Comparison of ENCODE assay signal across 28 mouse cellular contexts in genomic region chr2:96876062-96876461, GRCm38 (mm10).
DNase-seq lines count a peak whose midpoint lies in the region; ATAC-seq and TF ChIP-seq lines count a peak whose summit lies in the region.
"Had no signal": no experiment of that assay in that cellular context is flagged by ENCODE, and none has a peak within 500 bp of the region (broad histone marks: within the 10 kb centered on the region; RNA-seq: fewer than 3 reads in every experiment).

No protein-coding gene starts in this region.

- no peak overlapping the region for H3K9ac ChIP-seq in forebrain, postnatal 0 days
- no peak overlapping the region for H3K9ac ChIP-seq in forebrain, embryonic 13.5 days
- H3K9ac ChIP-seq: embryonic facial prominence, embryonic 15.5 days; heart, embryonic 12.5 days; hindbrain, embryonic 14.5 days; liver, embryonic 14.5 days; lung, embryonic 14.5 days; neural tube, embryonic 13.5 days had no signal

- no peak for TF ChIP-seq CTCF in forebrain, postnatal 0 days (IDR thresholded peaks at IDR 0.05; ENCODE audit: low read depth)
- no peak for TF ChIP-seq CTCF in brain, embryonic 14.5 days (IDR thresholded peaks at IDR 0.05; ENCODE audit: borderline replicate concordance, extremely low read depth, insufficient read depth, insufficient read length)
- TF ChIP-seq CTCF in cerebellum, adult 2 months (IDR thresholded peaks at IDR 0.05; ENCODE audit: borderline replicate concordance, insufficient read depth, low read depth, low read length): no peak
- TF ChIP-seq CTCF in layer of hippocampus, adult 2 months (conservative IDR thresholded peaks at IDR 0.05): no peak

- no peak overlapping the region for H3K4me3 ChIP-seq in forebrain, postnatal 0 days (ENCODE audit: low read depth, low read length)
- no peak overlapping the region for H3K4me3 ChIP-seq in forebrain, embryonic 13.5 days
- no peak overlapping the region for H3K4me3 ChIP-seq in cerebellum, adult 2 months (replicated peaks; ENCODE audit: insufficient read depth, low read depth, low read length)
- H3K4me3 ChIP-seq in layer of hippocampus, adult 2 months: no peak overlapping the region
- H3K4me3 ChIP-seq: embryonic facial prominence, embryonic 10.5 days; embryonic facial prominence, embryonic 15.5 days; heart, embryonic 12.5 days; neural tube, embryonic 13.5 days had no signal

- 59% methylated on average over 1 of the region's 1 CpGs for WGBS in forebrain, postnatal 0 days
- 91% methylated on average over 1 of the region's 1 CpGs for WGBS in forebrain, embryonic 13.5 days
- WGBS in cerebellum, adult 2 months: 3% methylated on average over 1 of the region's 1 CpGs

- no peak for ATAC-seq in forebrain, postnatal 0 days
- no peak for ATAC-seq in forebrain, embryonic 13.5 days
- ATAC-seq: forebrain, embryonic 16.5 days; intestine, postnatal 0 days; Patski had no signal

- H3K4me1 ChIP-seq in forebrain, postnatal 0 days (ENCODE audit: insufficient read depth): no peaks in the 10 kb centered on the region
- no peaks in the 10 kb centered on the region for H3K4me1 ChIP-seq in forebrain, embryonic 13.5 days
- H3K4me1 ChIP-seq in cerebellum, adult 2 months (ENCODE audit: control insufficient read depth, insufficient read depth, low read length): peaks cover 7% of the 10 kb centered on the region; the same call in 1 of the 2 replicates
- H3K4me1 ChIP-seq: embryonic facial prominence, embryonic 10.5 days; embryonic facial prominence, embryonic 15.5 days; heart, embryonic 12.5 days; neural tube, embryonic 13.5 days had no signal

- H3K9me3 ChIP-seq in forebrain, postnatal 0 days (ENCODE audit: low read length): no peaks in the 10 kb centered on the region
- no peaks in the 10 kb centered on the region for H3K9me3 ChIP-seq in forebrain, embryonic 13.5 days (replicated peaks)
- H3K9me3 ChIP-seq: embryonic facial prominence, embryonic 10.5 days; embryonic facial prominence, embryonic 15.5 days; heart, embryonic 12.5 days; neural tube, embryonic 13.5 days had no signal

- H3K27ac ChIP-seq in forebrain, postnatal 0 days (ENCODE audit: low read depth, low read length): no peak overlapping the region
- no peak overlapping the region for H3K27ac ChIP-seq in forebrain, embryonic 13.5 days
- no peak overlapping the region for H3K27ac ChIP-seq in cerebellum, adult 2 months (ENCODE audit: insufficient read depth, low read length)
- no peak overlapping the region for H3K27ac ChIP-seq in layer of hippocampus, adult 2 months
- H3K27ac ChIP-seq: embryonic facial prominence, embryonic 10.5 days; embryonic facial prominence, embryonic 15.5 days; hindbrain, embryonic 14.5 days; liver, embryonic 14.5 days; neural tube, embryonic 13.5 days; stomach, postnatal 0 days had no signal

- peak; percentile 9 for DNase-seq in forebrain, postnatal 0 days
- peak; percentile 39 for DNase-seq in brain, embryonic 14.5 days (ENCODE audit: low read depth)
- peak; percentile 62 to 93 for DNase-seq in cerebellum, adult 2 months
- DNase-seq in cerebellum, postnatal 14 days: peak; percentile 54 to 79
- DNase-seq in left cerebral cortex, adult 9 months (ENCODE audit: low spot score in 2 of 2): no peak
- DNase-seq in layer of hippocampus, adult 2 months (ENCODE audit: low spot score in 2 of 2): no peak
- DNase-seq in gastrocnemius, adult 8-10 months (ENCODE audit: low spot score in 2 of 2): no peak
- DNase-seq: adrenal gland, postnatal 10 days; gastrocnemius, postnatal 25 days; heart, adult 18-20 months; kidney, postnatal 14 days; liver; lung, embryonic 14.5 days; lung, postnatal 14 days; right cerebral cortex, postnatal 4 days; thymus, adult 18-20 months; thymus, postnatal 25 days had no signal

- TF ChIP-seq POLR2A in brain, embryonic 14.5 days (IDR thresholded peaks at IDR 0.05; ENCODE audit: borderline replicate concordance, extremely low read depth, insufficient read depth, insufficient read length, poor library complexity, severe bottlenecking): no peak
- no peak for TF ChIP-seq POLR2A in cerebellum, adult 2 months (IDR thresholded peaks at IDR 0.05; ENCODE audit: borderline replicate concordance, insufficient read depth, low read length)

- H3K36me3 ChIP-seq in forebrain, postnatal 0 days (ENCODE audit: insufficient read depth): no peaks in the 10 kb centered on the region
- H3K36me3 ChIP-seq in forebrain, embryonic 13.5 days (ENCODE audit: poor library complexity, severe bottlenecking): no peaks in the 10 kb centered on the region
- H3K36me3 ChIP-seq: embryonic facial prominence, embryonic 10.5 days; embryonic facial prominence, embryonic 15.5 days; heart, embryonic 12.5 days; neural tube, embryonic 13.5 days had no signal

- H3K27me3 ChIP-seq in forebrain, postnatal 0 days (ENCODE audit: insufficient read depth, low read length): no peaks in the 10 kb centered on the region
- H3K27me3 ChIP-seq in forebrain, embryonic 13.5 days: no peaks in the 10 kb centered on the region
- H3K27me3 ChIP-seq in cerebellum, adult 2 months (ENCODE audit: control insufficient read depth, insufficient read depth, low read length): no peaks in the 10 kb centered on the region
- H3K27me3 ChIP-seq: embryonic facial prominence, embryonic 15.5 days; heart, embryonic 12.5 days; neural tube, embryonic 13.5 days; Patski had no signal

- H3K4me2 ChIP-seq in forebrain, postnatal 0 days (ENCODE audit: low read depth): no peak overlapping the region
- H3K4me2 ChIP-seq in forebrain, embryonic 13.5 days: no peak overlapping the region
- H3K4me2 ChIP-seq: embryonic facial prominence, embryonic 15.5 days; heart, embryonic 12.5 days; hindbrain, embryonic 14.5 days; lung, embryonic 14.5 days; neural tube, embryonic 13.5 days had no signal

Comparison
In these comparisons a context has a peak if more than half of its experiments do, and no peak if none do; other contexts are left out.
1. DNase-seq: peak in forebrain, postnatal 0 days (single experiment), brain, embryonic 14.5 days (single experiment), cerebellum, adult 2 months (2 of 2) and cerebellum, postnatal 14 days (2 of 2); none in left cerebral cortex, adult 9 months (0 of 2), layer of hippocampus, adult 2 months (0 of 2) and gastrocnemius, adult 8-10 months (0 of 2).